Mouse (Mus musculus) spleen, adult 18-20 months (tissue): ENCODE data around the gene Lyrm9.

Experiments used
- DNase-seq, 2 experiments: peaks; one replicate each; pipeline ENCODE4 v3.0.0; 2022; ENCODE audit warnings: mixed read lengths in 2 of 2

Gene Lyrm9

GRCm38 (mm10) chr11:78826442-78827013 is at the start of gene Lyrm9:
TSS of gene Lyrm9 (plus strand) at chr11:78826584.
- peak; percentile 90 to 98 for DNase-seq

GRCm38 (mm10) chr11:78777851-78778680 is 48.3 kb upstream of the Lyrm9 start:
- DNase-seq = no peak

GRCm38 (mm10) chr11:78780002-78780401 is 46.4 kb upstream of the Lyrm9 start:
- DNase-seq = no peak

GRCm38 (mm10) chr11:78780571-78780970 is 45.8 kb upstream of the Lyrm9 start:
- no peak for DNase-seq

GRCm38 (mm10) chr11:78782326-78782725 is 44.1 kb upstream of the Lyrm9 start:
- no peak for DNase-seq

- no peak for DNase-seq
These were observed 43.5 kb upstream of the Lyrm9 start for GRCm38 (mm10) chr11:78782791-78783347.

- DNase-seq = no peak
These were observed 40.4 kb upstream of the Lyrm9 start for GRCm38 (mm10) chr11:78786013-78786431.

- no peak for DNase-seq
These were observed 36.9 kb upstream of the Lyrm9 start for GRCm38 (mm10) chr11:78789370-78790060.

- DNase-seq = no peak
These were observed 34.8 kb upstream of the Lyrm9 start for GRCm38 (mm10) chr11:78791582-78791981.

- no peak for DNase-seq
These were observed 34.3 kb upstream of the Lyrm9 start for GRCm38 (mm10) chr11:78792055-78792454.

- no peak for DNase-seq
These were observed 33.9 kb upstream of the Lyrm9 start for GRCm38 (mm10) chr11:78792465-78792864.

GRCm38 (mm10) chr11:78793116-78793515 is 33.3 kb upstream of the Lyrm9 start:
- no peak for DNase-seq

GRCm38 (mm10) chr11:78796072-78796729 is 30.2 kb upstream of the Lyrm9 start:
- no peak for DNase-seq

GRCm38 (mm10) chr11:78801094-78801493 is 25.3 kb upstream of the Lyrm9 start:
- no peak for DNase-seq

GRCm38 (mm10) chr11:78803587-78804316 is 22.6 kb upstream of the Lyrm9 start:
- no peak for DNase-seq

GRCm38 (mm10) chr11:78804551-78804950 is 21.8 kb upstream of the Lyrm9 start:
- no peak for DNase-seq

- no peak for DNase-seq
These were observed 21.2 kb upstream of the Lyrm9 start for GRCm38 (mm10) chr11:78805198-78805597.

- DNase-seq = no peak
These were observed 20.7 kb upstream of the Lyrm9 start for GRCm38 (mm10) chr11:78805691-78806137.

GRCm38 (mm10) chr11:78807341-78808108 is 18.9 kb upstream of the Lyrm9 start:
- no peak for DNase-seq

GRCm38 (mm10) chr11:78809398-78809797 is 17.0 kb upstream of the Lyrm9 start:
- DNase-seq = no peak

- no peak for DNase-seq
These were observed 11.9 kb upstream of the Lyrm9 start for GRCm38 (mm10) chr11:78814461-78814941.
